Mouse (Mus musculus) heart, postnatal 0 days (tissue): ENCODE data around the gene Hdac7.

Source experiments
- CTCF ChIP-seq: IDR thresholded peaks from 2 replicates; pipeline ENCODE4 v1.5.1; 2016; ENCODE audit warnings: antibody characterized with exemption, control low read depth, low read depth
- EP300 ChIP-seq: IDR thresholded peaks from 2 replicates; pipeline ENCODE4 v1.6.1; 2016; ENCODE audit warnings: antibody characterized with exemption, low read depth

- TF ChIP-seq EP300 (no peak), CTCF (no peak)
Observed at GRCm38 (mm10) chr15:97746278-97746677, 98.0 kb downstream of the Hdac7 start.
